Mouse (Mus musculus): ENCODE results near the gene Krt7. TPM values are rescaled to one million over a fixed set of nuclear protein-coding genes. Genes with fewer than 3 reads are reported as not detected.

Krt7 gene
- total and polyA plus RNA-seq, 3 experiments, result 0.55 to 2.5 (median 0.81) TPM

GRCm38 (mm10) chr15:101388034-101388541, 22.8 kb upstream of the Krt7 start:
- dilution Hi-C loops (cut with MboI; ENCODE audit: extremely low pct_ligation_motif_present, extremely low pct_unique_long_range_greater_than_20kb, low sequenced_read_pairs), result no loop called here
- no peak overlapping the region for H3K27ac ChIP-seq (ENCODE audit: insufficient read depth, low read depth)
- in situ Hi-C loops (cut with MboI; ENCODE audit: low pct_ligation_motif_present, low pct_unique_long_range_greater_than_20kb, low sequenced_read_pairs), result loop anchor here (5.0 kb wide), 1 partner anchor 36 kb away; no protein-coding TSS in a partner anchor
- no peaks in the 10 kb centered on the region for H3K79me2 ChIP-seq (replicated peaks; ENCODE audit: control insufficient read depth, extremely low read depth, insufficient read depth, poor library complexity, severe bottlenecking)
- H3K9ac ChIP-seq (ENCODE audit: insufficient read depth, low read depth), result no peak overlapping the region
- peaks cover 67% of the 10 kb centered on the region for H3K27me3 ChIP-seq (replicated peaks)
- peaks cover 2 to 42% of the 10 kb centered on the region in 2 experiments; a peak in 3 of 4 replicates for H3K4me1 ChIP-seq (ENCODE audit: control insufficient read depth in 1 of 2, insufficient read depth in 2 of 2)
- DNase-seq (ENCODE audit: extremely low read depth), result peak; percentile 55
- no peaks in the 10 kb centered on the region for H3K9me3 ChIP-seq (replicated peaks; ENCODE audit: low read length)
- H3K36me3 ChIP-seq (replicated peaks in 1 of 2; ENCODE audit: control insufficient read depth in 1 of 2, insufficient read depth in 1 of 2, low read length in 1 of 2), result no peaks in the 10 kb centered on the region
- TF ChIP-seq EP300 (IDR thresholded peaks at IDR 0.05; ENCODE audit: low read length) (peak; percentile 12; the same call in 1 of the 2 replicates), MAX (IDR thresholded peaks at IDR 0.05; ENCODE audit: low read length) (no peak), RCOR1 (conservative IDR thresholded peaks at IDR 0.05; ENCODE audit: low read depth, low read length) (no peak), BHLHE40 (IDR thresholded peaks at IDR 0.05; ENCODE audit: low read depth, low read length) (peak; percentile 28), CHD2 (IDR thresholded peaks at IDR 0.05; ENCODE audit: low read length) (no peak), UBTF (IDR thresholded peaks at IDR 0.05; ENCODE audit: low read depth, low read length) (no peak), ZMIZ1 (IDR thresholded peaks at IDR 0.05; ENCODE audit: low read depth, low read length) (no peak), MYC (IDR thresholded peaks at IDR 0.05; ENCODE audit: low read depth, low read length) (0 out of 2 replicates have a peak, but pooled peaks have one; percentile 13), CTCF (conservative IDR thresholded peaks at IDR 0.05 in 1 of 2, IDR thresholded peaks at IDR 0.05 in 1 of 2; ENCODE audit: low read depth in 2 of 2, low read length in 2 of 2) (peak in 1 of 2 experiments; percentile 61; a peak in 2 of 4 replicates), MEF2A (IDR thresholded peaks at IDR 0.05; ENCODE audit: borderline replicate concordance, low read depth, low read length) (peak; percentile 41; the same call in 1 of the 2 replicates), SMC3 (IDR thresholded peaks at IDR 0.05; ENCODE audit: low read depth, low read length) (peak; percentile 56), RAD21 (IDR thresholded peaks at IDR 0.05; ENCODE audit: low read depth, low read length) (peak; percentile 15), ELF1 (IDR thresholded peaks at IDR 0.05; ENCODE audit: low read depth, low read length) (peak; percentile 68)
- no peak overlapping the region for H3K4me2 ChIP-seq (ENCODE audit: insufficient read depth, low read depth, poor library complexity, severe bottlenecking)
- H3K4me3 ChIP-seq (replicated peaks in 1 of 3; ENCODE audit: low read depth in 2 of 3, low read length in 2 of 3, poor library complexity in 1 of 3), result no peak overlapping the region

- Histone ChIP-seq H3K4me1 (ENCODE audit: control insufficient read depth in 1 of 2, insufficient read depth in 2 of 2) (peaks cover 0 to 26% of the 10 kb centered on the region in 2 experiments; a peak in 2 of 4 replicates), H3K79me2 (replicated peaks; ENCODE audit: control insufficient read depth, extremely low read depth, insufficient read depth, poor library complexity, severe bottlenecking) (no peaks in the 10 kb centered on the region), H3K9me3 (replicated peaks; ENCODE audit: low read length) (no peaks in the 10 kb centered on the region), H3K27ac (ENCODE audit: insufficient read depth, low read depth) (no peak overlapping the region), H3K36me3 (replicated peaks in 1 of 2; ENCODE audit: control insufficient read depth in 1 of 2, insufficient read depth in 1 of 2, low read length in 1 of 2) (no peaks in the 10 kb centered on the region), H3K4me3 (replicated peaks in 1 of 3; ENCODE audit: low read depth in 2 of 3, low read length in 2 of 3, poor library complexity in 1 of 3) (no peak overlapping the region), H3K4me2 (ENCODE audit: insufficient read depth, low read depth, poor library complexity, severe bottlenecking) (no peak overlapping the region), H3K9ac (ENCODE audit: insufficient read depth, low read depth) (no peak overlapping the region), H3K27me3 (replicated peaks) (peaks cover 65% of the 10 kb centered on the region)
- TF ChIP-seq PAX5 (IDR thresholded peaks at IDR 0.05; ENCODE audit: low read length) (no peak), GABPA (IDR thresholded peaks at IDR 0.05; ENCODE audit: insufficient replicate concordance, low read depth, low read length) (no peak), MEF2A (IDR thresholded peaks at IDR 0.05; ENCODE audit: borderline replicate concordance, low read depth, low read length) (no peak), E2F4 (IDR thresholded peaks at IDR 0.05; ENCODE audit: insufficient replicate concordance, low read depth, low read length) (no peak), ZC3H11A (IDR thresholded peaks at IDR 0.05; ENCODE audit: low read depth, low read length) (no peak)
- in situ Hi-C loops (cut with MboI; ENCODE audit: low pct_ligation_motif_present, low pct_unique_long_range_greater_than_20kb, low sequenced_read_pairs), result no loop called here
- dilution Hi-C loops (cut with MboI; ENCODE audit: extremely low pct_ligation_motif_present, extremely low pct_unique_long_range_greater_than_20kb, low sequenced_read_pairs), result no loop called here
- no peak for DNase-seq (ENCODE audit: extremely low read depth)
Measured at GRCm38 (mm10) chr15:101390203-101390602, 20.6 kb upstream of the Krt7 start.
